Mouse (Mus musculus): ENCODE measurements around the gene Setx. TPM values are rescaled to one million over a fixed set of nuclear protein-coding genes. Genes with fewer than 3 reads are reported as not detected.

The Setx gene
- total and polyA plus RNA-seq, 3 experiments: 13.1 to 23.8 (median 22.5) TPM

- TF ChIP-seq CTCF (IDR thresholded peaks at IDR 0.05 in 2 of 3, conservative IDR thresholded peaks at IDR 0.05 in 1 of 3; ENCODE audit: control insufficient read depth in 1 of 3, insufficient read depth in 1 of 3, low read depth in 2 of 3, low read length in 3 of 3, poor library complexity in 1 of 3, severe bottlenecking in 1 of 3): peak in 2 of 3 experiments; percentile 41 to 50; a peak in 4 of 6 replicates
- no peak for TF ChIP-seq UBTF (IDR thresholded peaks at IDR 0.05; ENCODE audit: borderline replicate concordance, insufficient read depth, low read depth, low read length)
Observed at GRCm38 (mm10) chr2:29130118-29130899, 6.3 kb downstream of the Setx start (continued).

GRCm38 (mm10) chr2:29135161-29135560, 11.2 kb downstream of the Setx start:
- Histone ChIP-seq H3K27ac (ENCODE audit: control insufficient read depth, low read depth, low read length) (no peak overlapping the region), H3K27me3 (ENCODE audit: control insufficient read depth in 1 of 2, insufficient read depth in 2 of 2, low read length in 2 of 2) (no peaks in the 10 kb centered on the region), H3K4me3 (ENCODE audit: control insufficient read depth in 1 of 2, insufficient read depth in 1 of 2, low read depth in 2 of 2, low read length in 2 of 2) (no peak overlapping the region), H3K79me2 (ENCODE audit: control insufficient read depth, insufficient read depth, low read length, poor library complexity) (no peaks in the 10 kb centered on the region), H3K9me3 (replicated peaks; ENCODE audit: insufficient read depth, low read length) (no peaks in the 10 kb centered on the region), H3K4me1 (ENCODE audit: control insufficient read depth in 1 of 2, insufficient read depth in 2 of 2, low read length in 2 of 2) (no peaks in the 10 kb centered on the region), H3K36me3 (ENCODE audit: control insufficient read depth in 1 of 2, insufficient read depth in 2 of 2, low read length in 2 of 2) (peaks cover 0 to 13% of the 10 kb centered on the region in 2 experiments), H3K9ac (ENCODE audit: control insufficient read depth, low read depth, low read length, poor library complexity, severe bottlenecking) (no peak overlapping the region)
- TF ChIP-seq HCFC1 (IDR thresholded peaks at IDR 0.05; ENCODE audit: low read depth, low read length): no peak
- TF ChIP-seq NRF1 (IDR thresholded peaks at IDR 0.05; ENCODE audit: insufficient read depth, low read depth, low read length, poor library complexity, severe bottlenecking): no peak
- no peak for TF ChIP-seq NELFE (IDR thresholded peaks at IDR 0.05; ENCODE audit: low read depth, low read length)
- TF ChIP-seq RAD21 (IDR thresholded peaks at IDR 0.05; ENCODE audit: low read depth, low read length): no peak
- TF ChIP-seq POLR2A (IDR thresholded peaks at IDR 0.05; ENCODE audit: control insufficient read depth in 1 of 2, insufficient read depth in 1 of 2, low read depth in 1 of 2, low read length in 2 of 2, poor library complexity in 1 of 2): no peak
- TF ChIP-seq MAFK (IDR thresholded peaks at IDR 0.05; ENCODE audit: borderline replicate concordance, low read depth, low read length): no peak
- no peak for TF ChIP-seq SIN3A (IDR thresholded peaks at IDR 0.05; ENCODE audit: low read length)
- no peak for TF ChIP-seq CHD2 (IDR thresholded peaks at IDR 0.05; ENCODE audit: low read length)
- no peak for TF ChIP-seq UBTF (IDR thresholded peaks at IDR 0.05; ENCODE audit: borderline replicate concordance, insufficient read depth, low read depth, low read length)
- no peak for TF ChIP-seq KAT2A (conservative IDR thresholded peaks at IDR 0.05; ENCODE audit: low read depth, low read length)
- no peak for TF ChIP-seq ZNF384 (IDR thresholded peaks at IDR 0.05; ENCODE audit: low read depth, low read length)
- TF ChIP-seq GATA1 (IDR thresholded peaks at IDR 0.05; ENCODE audit: low read depth, low read length): no peak
- no peak for DNase-seq (ENCODE audit: low read depth, low spot score)

- TF ChIP-seq NELFE (IDR thresholded peaks at IDR 0.05; ENCODE audit: low read depth, low read length) (no peak), USF1 (IDR thresholded peaks at IDR 0.05; ENCODE audit: low read depth, low read length) (no peak), CHD2 (IDR thresholded peaks at IDR 0.05; ENCODE audit: low read length) (no peak), MEF2A (IDR thresholded peaks at IDR 0.05; ENCODE audit: extremely low read depth, insufficient replicate concordance, low read depth, low read length, poor library complexity, severe bottlenecking) (no peak)
- H3K4me1 ChIP-seq (ENCODE audit: control insufficient read depth in 1 of 2, insufficient read depth in 2 of 2, low read length in 2 of 2): no peaks in the 10 kb centered on the region
- H3K9ac ChIP-seq (ENCODE audit: control insufficient read depth, low read depth, low read length, poor library complexity, severe bottlenecking): no peak overlapping the region
- no peak overlapping the region for H3K4me3 ChIP-seq (ENCODE audit: control insufficient read depth in 1 of 2, insufficient read depth in 1 of 2, low read depth in 2 of 2, low read length in 2 of 2)
- peaks cover 0 to 9% of the 10 kb centered on the region in 2 experiments; a peak in 2 of 4 replicates for H3K36me3 ChIP-seq (ENCODE audit: control insufficient read depth in 1 of 2, insufficient read depth in 2 of 2, low read length in 2 of 2)
- no peaks in the 10 kb centered on the region for H3K79me2 ChIP-seq (ENCODE audit: control insufficient read depth, insufficient read depth, low read length, poor library complexity)
- no peak overlapping the region for H3K27ac ChIP-seq (ENCODE audit: control insufficient read depth, low read depth, low read length)
- H3K9me3 ChIP-seq (replicated peaks; ENCODE audit: insufficient read depth, low read length): no peaks in the 10 kb centered on the region
- no peak for DNase-seq (ENCODE audit: low read depth, low spot score)
- H3K27me3 ChIP-seq (ENCODE audit: control insufficient read depth in 1 of 2, insufficient read depth in 2 of 2, low read length in 2 of 2): no peaks in the 10 kb centered on the region
Observed at GRCm38 (mm10) chr2:29151941-29152340, 28.0 kb downstream of the Setx start.
